Mouse (Mus musculus) cortical plate, adult 2 months (tissue): ENCODE results near the gene Unc119. TPM values are rescaled to one million over a fixed set of nuclear protein-coding genes. Genes with fewer than 3 reads are reported as not detected.
A peak's percentile ranks its signal among the peaks of the same experiment; 100 is the strongest.

ENCODE experiments used
- H3K27ac ChIP-seq: fragments of 200-500 bp; 2 replicates; pipeline ENCODE4 v1.5.1; 2012; ENCODE audit warnings: low read length, control low read depth, inconsistent platforms; ENCODE audit not compliant: insufficient read depth
- H3K4me1 ChIP-seq: fragments of 200-500 bp; 2 replicates; pipeline ENCODE4 v1.6.1; 2011; ENCODE audit warnings: low read length; ENCODE audit not compliant: control insufficient read depth, insufficient read depth
- H3K4me3 ChIP-seq: fragments of 200-500 bp; 2 replicates; pipeline ENCODE4 v1.5.1; 2011; ENCODE audit warnings: mild to moderate bottlenecking, low read length, control low read depth; ENCODE audit not compliant: insufficient read depth
- CTCF ChIP-seq: fragments of 200-500 bp; IDR thresholded peaks from 2 replicates; pipeline ENCODE4 v1.5.1; 2011; ENCODE audit warnings: mild to moderate bottlenecking, control low read depth, low read length; ENCODE audit not compliant: insufficient read depth; ENCODE audit errors: extremely low read depth
- POLR2A ChIP-seq: fragments of 200-500 bp; IDR thresholded peaks from 2 replicates; pipeline ENCODE4 v1.6.1; 2011; ENCODE audit warnings: mild to moderate bottlenecking, low read length, control low read depth; ENCODE audit not compliant: insufficient read depth; ENCODE audit errors: extremely low read depth
- polyA plus RNA-seq: library from polyadenylated mRNA; depleted of rRNA; stranded (reverse); fragments of >200 nt; gene quantifications from 2 replicates; pipeline ENCODE4 v1.2.3, GENCODE M21; 2012; rRNA removed

Gene Unc119
- polyA plus RNA-seq = 65.3 and 68.4 TPM in 2 replicates

GRCm38 (mm10) chr11:78343381-78344327, at the start of gene Unc119:
TSS of gene Unc119 (plus strand) at chr11:78343482.
- TF ChIP-seq CTCF (no peak), POLR2A (no peak)
- Histone ChIP-seq H3K4me1 (0 out of 2 replicates have a peak, but pooled peaks cover 2% of the 10 kb centered on the region), H3K4me3 (peak within 1 kb of the TSS; percentile 49), H3K27ac (peak within 1 kb of the TSS; percentile 61; the same call in 1 of the 2 replicates)

GRCm38 (mm10) chr11:78294585-78294984, 48.7 kb upstream of the Unc119 start:
- Histone ChIP-seq H3K27ac (no peak overlapping the region), H3K4me3 (no peak overlapping the region), H3K4me1 (peaks cover 2% of the 10 kb centered on the region; the same call in 1 of the 2 replicates)
- TF ChIP-seq CTCF (no peak), POLR2A (no peak)

- no peak overlapping the region for H3K27ac ChIP-seq
- TF ChIP-seq CTCF (no peak), POLR2A (no peak)
- peak overlapping the region; percentile 3 for H3K4me3 ChIP-seq
- no peaks in the 10 kb centered on the region for H3K4me1 ChIP-seq
Measured at GRCm38 (mm10) chr11:78300917-78301316, 42.4 kb upstream of the Unc119 start.

- Histone ChIP-seq H3K4me1 (no peaks in the 10 kb centered on the region), H3K4me3 (peak within 1 kb of the TSS; percentile 3), H3K27ac (no peak within 1 kb of the TSS)
- TF ChIP-seq POLR2A = peak; percentile 63; the same call in 1 of the 2 replicates
- TF ChIP-seq CTCF = no peak
Measured at GRCm38 (mm10) chr11:78301357-78302084, 41.8 kb upstream of the Unc119 start, which contains the start of gene Spag5. TSS of gene Spag5 (plus strand) at chr11:78301529.

- Histone ChIP-seq H3K27ac (no peak overlapping the region), H3K4me3 (no peak overlapping the region), H3K4me1 (no peaks in the 10 kb centered on the region)
- TF ChIP-seq CTCF = no peak
- TF ChIP-seq POLR2A = no peak
Measured at GRCm38 (mm10) chr11:78305272-78305671, 38.0 kb upstream of the Unc119 start.

- Histone ChIP-seq H3K4me3 (no peak overlapping the region), H3K27ac (no peak overlapping the region), H3K4me1 (no peaks in the 10 kb centered on the region)
- TF ChIP-seq POLR2A = no peak
Measured at GRCm38 (mm10) chr11:78310861-78311511, 32.3 kb upstream of the Unc119 start.

- no peak for TF ChIP-seq POLR2A
- no peak for TF ChIP-seq CTCF
- no peak overlapping the region for H3K27ac ChIP-seq
- H3K4me1 ChIP-seq = 0 out of 2 replicates have a peak, but pooled peaks cover 1% of the 10 kb centered on the region
- no peak overlapping the region for H3K4me3 ChIP-seq
Measured at GRCm38 (mm10) chr11:78313662-78314061, 29.6 kb upstream of the Unc119 start.

- Histone ChIP-seq H3K4me3 (no peak overlapping the region), H3K4me1 (0 out of 2 replicates have a peak, but pooled peaks cover 1% of the 10 kb centered on the region), H3K27ac (0 out of 2 replicates have a peak overlapping the region, but pooled peaks have one; percentile 24)
- TF ChIP-seq POLR2A (no peak), CTCF (no peak)
Measured at GRCm38 (mm10) chr11:78318411-78318810, 24.9 kb upstream of the Unc119 start.

GRCm38 (mm10) chr11:78322076-78322831, 21.0 kb upstream of the Unc119 start:
- H3K27ac ChIP-seq = 0 out of 2 replicates have a peak overlapping the region, but pooled peaks have one; percentile 27
- TF ChIP-seq POLR2A = 0 out of 2 replicates have a peak, but pooled peaks have one; percentile 6
- TF ChIP-seq CTCF = no peak
- peak overlapping the region; percentile 36 for H3K4me3 ChIP-seq
- H3K4me1 ChIP-seq = 0 out of 2 replicates have a peak, but pooled peaks cover 1% of the 10 kb centered on the region

GRCm38 (mm10) chr11:78322860-78323259, 20.4 kb upstream of the Unc119 start, which contains the start of gene Aldoc:
TSS of gene Aldoc (plus strand) at chr11:78322968.
- Histone ChIP-seq H3K27ac (peak within 1 kb of the TSS; percentile 74), H3K4me3 (peak within 1 kb of the TSS; percentile 36)
- TF ChIP-seq CTCF (no peak), POLR2A (peak; percentile 80)

More at GRCm38 (mm10) chr11:78322860-78323259, 20.4 kb upstream of the Unc119 start, which contains the start of gene Aldoc:
- no peaks in the 10 kb centered on the region for H3K4me1 ChIP-seq
